Mouse (Mus musculus) embryonic facial prominence, embryonic 14.5 days (tissue): Measurements from ENCODE around the gene Epha2. TPM values are rescaled to one million over a fixed set of nuclear protein-coding genes. Genes with fewer than 3 reads are reported as not detected.
A peak's percentile ranks its signal among the peaks of the same experiment; 100 is the strongest.

Source experiments
- ATAC-seq: fragments of 200-750 bp; cut with Nextera tagmentation; 2 replicates; pipeline ENCODE4 v1.8.0; 2017; ENCODE audit warnings: low read depth, moderate number of reproducible peaks, moderate TSS enrichment
- DNase-seq: peaks from one replicate; pipeline ENCODE4 v3.0.0-alpha.2; 2015; ENCODE audit warnings: low spot score
- H3K27ac ChIP-seq: fragments of 300-500 bp; sonication (generic); replicated peaks from 2 replicates; pipeline ENCODE4 v1.5.1; 2014; ENCODE audit warnings: low read depth, mild to moderate bottlenecking, low read length, moderate library complexity
- H3K27me3 ChIP-seq: fragments of 300-500 bp; sonication (generic); replicated peaks from 2 replicates; pipeline ENCODE4 v1.6.1; 2014; ENCODE audit warnings: low read length; ENCODE audit not compliant: control insufficient read depth, insufficient read depth
- H3K36me3 ChIP-seq: fragments of 300-500 bp; sonication (generic); 2 replicates; pipeline ENCODE4 v1.6.1; 2014; ENCODE audit warnings: low read length, mixed read lengths; ENCODE audit not compliant: control insufficient read depth, insufficient read depth
- H3K4me1 ChIP-seq: fragments of 300-500 bp; sonication (generic); 2 replicates; pipeline ENCODE4 v1.6.1; 2014; ENCODE audit warnings: antibody characterized with exemption, low read length; ENCODE audit not compliant: control insufficient read depth, insufficient read depth
- H3K4me2 ChIP-seq: fragments of 300-500 bp; sonication (generic); 2 replicates; pipeline ENCODE4 v1.6.1; 2014; ENCODE audit warnings: low read depth, mild to moderate bottlenecking, low read length, moderate library complexity, mixed read lengths
- H3K4me3 ChIP-seq: fragments of 300-500 bp; sonication (generic); 2 replicates; pipeline ENCODE4 v1.5.1; 2014; ENCODE audit warnings: low read depth, mild to moderate bottlenecking, low read length
- H3K9ac ChIP-seq: fragments of 300-500 bp; sonication (generic); 2 replicates; pipeline ENCODE4 v1.6.1; 2014; ENCODE audit warnings: low read depth, mild to moderate bottlenecking, low read length, moderate library complexity, mixed read lengths
- H3K9me3 ChIP-seq: fragments of 300-500 bp; sonication (generic); 2 replicates; pipeline ENCODE4 v1.6.1; 2016; ENCODE audit warnings: low read length; ENCODE audit not compliant: control insufficient read depth
- WGBS: fragments of 180-500 bp; shearing (Covaris S2); extraction: QIAGEN DNeasy Blood & Tissue Kit; methylation state at CpG from one replicate; pipeline ENCODE4 v1.1.7; 2014; 5-methylcytosine and 5-hydroxymethylcytosine counted together
- polyA plus RNA-seq: library from polyadenylated mRNA; unstranded; fragments of >200 nt; fragmentation: Nextera tagmentation; extraction: Ambion mirVana; gene quantifications from 2 replicates; pipeline ENCODE4 v1.2.1, GENCODE M21; 2014

The Epha2 gene
- polyA plus RNA-seq, 1 experiment from 2014 or later = 4.2 TPM

- no peak overlapping the region for H3K4me3 ChIP-seq
- H3K36me3 ChIP-seq = no peaks in the 10 kb centered on the region
- peak; percentile 73; the same call in 1 of the 2 replicates for ATAC-seq
- DNase-seq = peak; percentile 89
- WGBS = 10% methylated on average over 8 of the region's 8 CpGs
- H3K27ac ChIP-seq = peak overlapping the region; percentile 39
- no peaks in the 10 kb centered on the region for H3K9me3 ChIP-seq
- H3K4me2 ChIP-seq = peak overlapping the region; percentile 15; the same call in 1 of the 2 replicates
- H3K27me3 ChIP-seq = no peaks in the 10 kb centered on the region
- peak overlapping the region; percentile 30; the same call in 1 of the 2 replicates for H3K9ac ChIP-seq
- peaks cover 32% of the 10 kb centered on the region for H3K4me1 ChIP-seq
Observed at GRCm38 (mm10) chr4:141310191-141310606, 9.2 kb downstream of the Epha2 start.

- DNase-seq (no peak), ATAC-seq (no peak)
- 63% methylated on average over 7 of the region's 7 CpGs for WGBS
- Histone ChIP-seq H3K27ac (peak overlapping the region; percentile 39; the same call in 1 of the 2 replicates), H3K9me3 (no peaks in the 10 kb centered on the region), H3K9ac (no peak overlapping the region), H3K27me3 (no peaks in the 10 kb centered on the region), H3K36me3 (no peaks in the 10 kb centered on the region), H3K4me1 (peaks cover 32% of the 10 kb centered on the region), H3K4me2 (no peak overlapping the region), H3K4me3 (no peak overlapping the region)
Observed at GRCm38 (mm10) chr4:141311078-141311477, 10.0 kb downstream of the Epha2 start.

- no peaks in the 10 kb centered on the region for H3K36me3 ChIP-seq
- peak overlapping the region; percentile 31 for H3K27ac ChIP-seq
- no peak for DNase-seq
- no peak for ATAC-seq
- peaks cover 32% of the 10 kb centered on the region for H3K4me1 ChIP-seq
- H3K9me3 ChIP-seq = no peaks in the 10 kb centered on the region
- no peak overlapping the region for H3K4me2 ChIP-seq
- H3K27me3 ChIP-seq = no peaks in the 10 kb centered on the region
- H3K9ac ChIP-seq = no peak overlapping the region
- WGBS = 20% methylated on average over 6 of the region's 6 CpGs
- no peak overlapping the region for H3K4me3 ChIP-seq
Observed at GRCm38 (mm10) chr4:141311506-141311905, 10.5 kb downstream of the Epha2 start.

DNA sequence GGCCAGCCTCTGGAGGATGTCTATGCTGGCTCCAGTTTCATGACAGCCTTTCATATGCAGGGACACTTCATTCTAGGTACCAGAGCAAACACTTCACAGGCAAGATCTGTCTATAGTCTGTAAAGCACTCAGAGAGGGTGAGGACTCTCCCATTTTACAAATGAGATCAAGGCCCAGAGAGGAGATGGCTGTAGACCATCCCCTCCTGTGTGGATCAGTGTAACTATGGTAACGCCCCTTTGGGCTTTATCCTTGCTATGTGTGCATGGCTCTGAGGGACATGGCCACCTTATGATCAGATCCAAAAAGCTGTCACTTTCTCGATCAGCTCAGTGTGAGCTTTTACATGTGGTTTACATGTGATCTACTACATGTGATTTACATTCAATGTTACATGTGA is 10.9 kb downstream of the Epha2 start:
- peak overlapping the region; percentile 31; the same call in 1 of the 2 replicates for H3K27ac ChIP-seq
- ATAC-seq (no peak), DNase-seq (no peak)
- no peaks in the 10 kb centered on the region for H3K9me3 ChIP-seq
- no peaks in the 10 kb centered on the region for H3K27me3 ChIP-seq
- WGBS = 63% methylated on average over 2 of the region's 2 CpGs
- no peak overlapping the region for H3K9ac ChIP-seq
- H3K4me1 ChIP-seq = peaks cover 32% of the 10 kb centered on the region
- H3K36me3 ChIP-seq = no peaks in the 10 kb centered on the region
- no peak overlapping the region for H3K4me2 ChIP-seq
- no peak overlapping the region for H3K4me3 ChIP-seq

- no peaks in the 10 kb centered on the region for H3K27me3 ChIP-seq
- no peak overlapping the region for H3K4me2 ChIP-seq
- H3K9me3 ChIP-seq = no peaks in the 10 kb centered on the region
- H3K4me3 ChIP-seq = no peak overlapping the region
- H3K9ac ChIP-seq = no peak overlapping the region
- H3K27ac ChIP-seq = no peak overlapping the region
- WGBS = 76% methylated on average over 14 of the region's 17 CpGs
- no peak for DNase-seq
- ATAC-seq = no peak
- H3K36me3 ChIP-seq = no peaks in the 10 kb centered on the region
- H3K4me1 ChIP-seq = peaks cover 32% of the 10 kb centered on the region
Observed at GRCm38 (mm10) chr4:141312513-141313131, 11.6 kb downstream of the Epha2 start.

- Histone ChIP-seq H3K4me2 (no peak overlapping the region), H3K4me3 (no peak overlapping the region), H3K36me3 (0 out of 2 replicates have a peak, but pooled peaks cover 7% of the 10 kb centered on the region), H3K27ac (no peak overlapping the region), H3K9me3 (no peaks in the 10 kb centered on the region), H3K4me1 (peaks cover 32% of the 10 kb centered on the region), H3K9ac (no peak overlapping the region), H3K27me3 (no peaks in the 10 kb centered on the region)
- 55% methylated on average over 8 of the region's 8 CpGs for WGBS
- DNase-seq (no peak), ATAC-seq (no peak)
Observed at GRCm38 (mm10) chr4:141313481-141313880, 12.4 kb downstream of the Epha2 start.

DNA sequence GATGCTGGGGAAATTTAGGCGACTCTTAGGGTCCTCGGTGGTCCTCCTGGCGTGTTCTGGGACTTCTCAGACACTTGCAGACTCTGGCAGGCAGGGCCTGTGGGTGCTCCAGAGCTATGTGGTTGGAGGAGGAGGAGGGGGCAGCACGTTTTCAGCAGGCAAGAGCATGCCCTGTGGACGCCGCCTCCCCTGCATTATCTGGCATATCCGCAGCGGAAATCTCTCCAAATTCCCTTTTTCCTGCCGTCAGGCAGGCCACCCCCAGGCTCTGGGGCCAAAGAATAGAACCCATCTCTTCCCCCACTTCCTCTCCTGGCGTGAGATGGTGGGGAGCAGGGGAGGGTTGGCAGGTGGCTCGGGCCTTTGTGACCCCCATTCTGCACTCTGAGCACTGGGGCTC is 12.9 kb downstream of the Epha2 start:
- Histone ChIP-seq H3K9me3 (no peaks in the 10 kb centered on the region), H3K4me3 (no peak overlapping the region), H3K9ac (no peak overlapping the region), H3K4me2 (no peak overlapping the region), H3K27ac (0 out of 2 replicates have a peak overlapping the region, but pooled peaks have one; percentile 3), H3K27me3 (no peaks in the 10 kb centered on the region), H3K36me3 (0 out of 2 replicates have a peak, but pooled peaks cover 11% of the 10 kb centered on the region), H3K4me1 (peaks cover 32% of the 10 kb centered on the region)
- 0 out of 2 replicates have a peak, but pooled peaks have one; percentile 23 for ATAC-seq
- WGBS = 48% methylated on average over 9 of the region's 11 CpGs
- DNase-seq = no peak

- H3K9me3 ChIP-seq = no peaks in the 10 kb centered on the region
- peaks cover 30% of the 10 kb centered on the region for H3K4me1 ChIP-seq
- 0 out of 2 replicates have a peak, but pooled peaks cover 13% of the 10 kb centered on the region for H3K36me3 ChIP-seq
- H3K4me2 ChIP-seq = no peak overlapping the region
- DNase-seq = no peak
- H3K27ac ChIP-seq = no peak overlapping the region; the same call in 1 of the 2 replicates
- no peaks in the 10 kb centered on the region for H3K27me3 ChIP-seq
- no peak overlapping the region for H3K4me3 ChIP-seq
- ATAC-seq = no peak
- 84% methylated on average over 6 of the region's 6 CpGs for WGBS
- no peak overlapping the region for H3K9ac ChIP-seq
Observed at GRCm38 (mm10) chr4:141314745-141315144, 13.7 kb downstream of the Epha2 start.

GRCm38 (mm10) chr4:141316023-141316422 is 15.0 kb downstream of the Epha2 start:
- WGBS = 64% methylated on average over 7 of the region's 7 CpGs
- H3K4me1 ChIP-seq = peaks cover 17% of the 10 kb centered on the region
- no peaks in the 10 kb centered on the region for H3K9me3 ChIP-seq
- ATAC-seq = no peak
- no peak overlapping the region for H3K9ac ChIP-seq
- no peak overlapping the region for H3K4me3 ChIP-seq
- no peak overlapping the region for H3K4me2 ChIP-seq
- H3K27ac ChIP-seq = no peak overlapping the region; the same call in 1 of the 2 replicates
- H3K36me3 ChIP-seq = 0 out of 2 replicates have a peak, but pooled peaks cover 13% of the 10 kb centered on the region
- H3K27me3 ChIP-seq = no peaks in the 10 kb centered on the region
- no peak for DNase-seq
